Mouse (Mus musculus) midbrain, embryonic 16.5 days (tissue): ENCODE results near the gene Fgd6. TPM values are rescaled to one million over a fixed set of nuclear protein-coding genes. Genes with fewer than 3 reads are reported as not detected.

Experiments
- ATAC-seq: fragments of 200-750 bp; cut with Nextera tagmentation; 2 replicates; pipeline ENCODE4 v1.8.0; 2017; ENCODE audit warnings: moderate TSS enrichment
- H3K27ac ChIP-seq: fragments of 300-500 bp; sonication (generic); 2 replicates; pipeline ENCODE4 v1.5.1; 2014; ENCODE audit warnings: mild to moderate bottlenecking, low read length, mixed read lengths
- H3K27me3 ChIP-seq: fragments of 300-500 bp; sonication (generic); 2 replicates; pipeline ENCODE4 v1.6.1; 2014; ENCODE audit warnings: low read depth, low read length, mixed read lengths; ENCODE audit not compliant: control insufficient read depth, insufficient read depth
- H3K36me3 ChIP-seq: fragments of 300-500 bp; sonication (generic); 2 replicates; pipeline ENCODE4 v1.6.1; 2014; ENCODE audit warnings: mild to moderate bottlenecking, low read length, moderate library complexity, mixed read lengths; ENCODE audit not compliant: control insufficient read depth, insufficient read depth
- H3K4me1 ChIP-seq: fragments of 300-500 bp; sonication (generic); 2 replicates; pipeline ENCODE4 v1.6.1; 2014; ENCODE audit warnings: mild to moderate bottlenecking, low read length, mixed read lengths; ENCODE audit not compliant: control insufficient read depth, insufficient read depth
- H3K4me2 ChIP-seq: fragments of 300-500 bp; sonication (generic); 2 replicates; pipeline ENCODE4 v1.6.1; 2014; ENCODE audit warnings: mild to moderate bottlenecking, low read length, mixed read lengths
- H3K4me3 ChIP-seq: fragments of 300-500 bp; sonication (generic); 2 replicates; pipeline ENCODE4 v1.5.1; 2014; ENCODE audit warnings: low read depth, mild to moderate bottlenecking, low read length, moderate library complexity, mixed read lengths
- H3K9ac ChIP-seq: fragments of 300-500 bp; sonication (generic); 2 replicates; pipeline ENCODE4 v1.6.1; 2014; ENCODE audit warnings: low read depth, low read length, mixed read lengths
- H3K9me3 ChIP-seq: fragments of 300-500 bp; sonication (generic); replicated peaks from 2 replicates; pipeline ENCODE4 v1.6.1; 2014; ENCODE audit warnings: mild to moderate bottlenecking, low read length, mixed read lengths; ENCODE audit not compliant: control insufficient read depth, poor library complexity, severe bottlenecking
- WGBS: fragments of 180-500 bp; shearing (Covaris S2); extraction: QIAGEN DNeasy Blood & Tissue Kit; methylation state at CpG from one replicate; pipeline ENCODE4 v1.1.7; 2014; 5-methylcytosine and 5-hydroxymethylcytosine counted together
- polyA plus RNA-seq: library from polyadenylated mRNA; unstranded; fragments of >200 nt; fragmentation: Nextera tagmentation; extraction: Ambion mirVana; gene quantifications from 2 replicates; pipeline ENCODE4 v1.2.1, GENCODE M21; 2015

The Fgd6 gene
- polyA plus RNA-seq, 1 experiment from 2014 or later: 1.8 TPM

DNA sequence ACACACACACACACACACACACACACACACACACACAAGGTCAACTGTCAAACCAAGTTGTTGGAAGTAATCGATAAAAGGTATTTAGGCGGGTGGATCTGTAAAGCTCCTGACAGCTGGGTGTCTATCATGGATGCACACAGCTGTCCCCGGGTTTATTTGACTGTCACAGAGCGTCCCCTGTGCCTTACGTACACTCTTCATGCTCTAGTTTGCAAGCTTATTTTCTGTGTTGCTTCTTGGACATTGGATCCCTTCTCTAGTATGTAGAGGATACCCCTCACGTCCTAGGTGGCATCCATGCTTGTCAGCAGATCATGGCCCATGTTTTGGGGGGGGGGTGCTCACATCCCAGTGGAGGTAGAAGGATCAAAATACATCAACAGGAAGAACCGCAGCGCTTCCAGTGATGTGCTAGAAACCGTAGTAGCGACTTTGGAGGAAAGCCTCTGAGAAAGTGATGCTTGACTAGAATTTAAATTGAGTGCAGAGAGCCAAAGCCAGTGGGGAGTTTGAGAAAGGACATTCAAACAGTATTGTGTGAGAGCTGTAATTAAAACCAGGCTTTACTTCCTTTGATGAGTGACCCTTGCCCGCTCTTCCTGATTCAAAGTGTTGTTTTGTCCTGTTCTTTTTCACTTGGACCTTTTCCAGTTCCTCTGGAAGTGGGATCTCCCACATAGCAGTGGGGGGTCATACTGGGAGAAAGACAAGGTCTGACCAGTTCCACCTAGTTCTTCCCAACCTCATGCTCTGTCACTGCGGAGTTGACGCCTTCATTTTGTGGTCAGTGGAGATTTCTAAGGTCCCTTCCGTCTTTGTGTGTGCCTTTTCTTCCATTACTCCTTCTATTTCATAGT is 41.4 kb downstream of the Fgd6 start:
- H3K27me3 ChIP-seq: no peaks in the 10 kb centered on the region
- H3K4me2 ChIP-seq: no peak overlapping the region
- 57% methylated on average over 14 of the region's 14 CpGs for WGBS
- no peak overlapping the region for H3K4me3 ChIP-seq
- no peak for ATAC-seq
- no peaks in the 10 kb centered on the region for H3K4me1 ChIP-seq
- peak overlapping the region; percentile 8 for H3K27ac ChIP-seq
- no peaks in the 10 kb centered on the region for H3K9me3 ChIP-seq
- no peak overlapping the region for H3K9ac ChIP-seq
- no peaks in the 10 kb centered on the region for H3K36me3 ChIP-seq

GRCm38 (mm10) chr10:94080740-94081139 is 44.9 kb downstream of the Fgd6 start:
- no peak for ATAC-seq
- H3K9me3 ChIP-seq: no peaks in the 10 kb centered on the region
- H3K4me1 ChIP-seq: no peaks in the 10 kb centered on the region
- no peak overlapping the region for H3K4me2 ChIP-seq
- H3K36me3 ChIP-seq: no peaks in the 10 kb centered on the region
- H3K9ac ChIP-seq: no peak overlapping the region
- no peak overlapping the region for H3K4me3 ChIP-seq
- no peaks in the 10 kb centered on the region for H3K27me3 ChIP-seq
- no peak overlapping the region for H3K27ac ChIP-seq
- 76% methylated on average over 3 of the region's 3 CpGs for WGBS

DNA sequence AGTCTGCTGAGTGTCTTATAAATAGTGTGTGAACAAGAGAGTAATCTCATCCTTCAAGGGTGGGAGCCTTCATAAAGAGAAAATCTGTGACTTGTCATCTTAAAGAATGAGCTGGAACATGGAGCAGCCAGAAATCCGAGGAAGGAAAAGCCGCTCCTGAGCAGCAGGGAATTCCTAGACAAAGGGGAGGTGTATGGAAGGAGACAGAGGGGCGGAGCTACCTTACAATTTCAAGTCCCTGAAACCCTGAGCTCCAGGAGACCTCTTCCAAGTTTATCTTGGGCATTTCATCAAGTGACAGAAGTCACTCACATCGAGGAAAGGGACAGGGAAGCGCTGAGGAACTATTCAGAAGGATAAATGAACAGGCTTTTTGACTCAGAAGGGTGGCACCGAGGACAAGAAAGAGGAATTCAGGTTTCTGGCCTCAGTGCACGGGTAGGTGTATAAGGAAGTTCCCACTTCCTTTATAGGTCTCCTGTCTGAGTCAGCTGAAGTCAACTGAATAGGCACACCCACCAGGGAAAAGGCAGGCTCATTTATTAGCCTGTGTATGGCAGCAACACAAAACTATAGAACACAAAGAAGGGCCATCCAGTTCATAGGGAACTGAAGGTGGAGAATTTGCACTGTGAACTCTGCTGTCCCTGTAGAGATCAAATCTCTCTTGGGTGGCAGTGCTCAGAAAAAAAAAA is 46.4 kb downstream of the Fgd6 start:
- Histone ChIP-seq H3K4me2 (no peak overlapping the region), H3K4me3 (no peak overlapping the region), H3K27me3 (no peaks in the 10 kb centered on the region), H3K9me3 (no peaks in the 10 kb centered on the region), H3K9ac (no peak overlapping the region), H3K36me3 (no peaks in the 10 kb centered on the region), H3K27ac (no peak overlapping the region), H3K4me1 (no peaks in the 10 kb centered on the region)
- no peak for ATAC-seq
- 32% methylated on average over 7 of the region's 7 CpGs for WGBS

DNA sequence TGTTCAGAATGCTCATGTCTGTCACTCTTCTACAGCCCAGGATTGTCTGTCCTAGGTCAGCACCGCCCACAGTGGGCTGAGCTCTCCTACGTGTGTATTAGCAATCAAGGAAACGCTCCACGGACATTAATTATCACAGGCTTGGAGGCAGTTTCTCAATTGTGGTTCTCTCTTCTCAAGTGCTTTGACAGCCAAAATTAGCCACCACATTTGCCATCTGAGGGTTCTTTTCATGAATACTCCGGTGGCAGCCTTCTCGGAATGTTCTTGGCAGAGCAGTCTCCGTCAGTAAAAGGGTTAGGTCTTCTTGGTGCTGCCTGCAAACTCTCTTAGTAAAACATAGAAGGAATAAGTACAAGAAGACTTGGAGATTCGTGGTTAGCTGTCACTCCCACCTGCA is 50.5 kb downstream of the Fgd6 start:
- Histone ChIP-seq H3K4me3 (no peak overlapping the region), H3K4me1 (no peaks in the 10 kb centered on the region), H3K27ac (no peak overlapping the region), H3K36me3 (no peaks in the 10 kb centered on the region), H3K27me3 (no peaks in the 10 kb centered on the region), H3K9ac (no peak overlapping the region), H3K4me2 (no peak overlapping the region), H3K9me3 (no peaks in the 10 kb centered on the region; the same call in 1 of the 2 replicates)
- no peak for ATAC-seq
- 83% methylated on average over 8 of the region's 8 CpGs for WGBS

- Histone ChIP-seq H3K4me3 (no peak overlapping the region), H3K4me2 (no peak overlapping the region), H3K27ac (0 out of 2 replicates have a peak overlapping the region, but pooled peaks have one; percentile 10), H3K9ac (no peak overlapping the region), H3K4me1 (no peaks in the 10 kb centered on the region), H3K9me3 (peaks cover 5% of the 10 kb centered on the region; the same call in 1 of the 2 replicates), H3K36me3 (no peaks in the 10 kb centered on the region), H3K27me3 (no peaks in the 10 kb centered on the region)
- 0 out of 2 replicates have a peak, but pooled peaks have one; percentile 64 for ATAC-seq
- WGBS: 29% methylated on average over 10 of the region's 11 CpGs
These were observed 51.7 kb downstream of the Fgd6 start for GRCm38 (mm10) chr10:94087367-94088077.

GRCm38 (mm10) chr10:94090032-94090431 is 54.2 kb downstream of the Fgd6 start:
- no peaks in the 10 kb centered on the region for H3K27me3 ChIP-seq
- ATAC-seq: no peak
- no peaks in the 10 kb centered on the region for H3K36me3 ChIP-seq
- no peak overlapping the region for H3K27ac ChIP-seq
- H3K4me2 ChIP-seq: no peak overlapping the region
- no peak overlapping the region for H3K9ac ChIP-seq
- 97% methylated on average over 3 of the region's 3 CpGs for WGBS
- no peaks in the 10 kb centered on the region for H3K4me1 ChIP-seq
- H3K9me3 ChIP-seq: peaks cover 5% of the 10 kb centered on the region; the same call in 1 of the 2 replicates
- H3K4me3 ChIP-seq: no peak overlapping the region

- Histone ChIP-seq H3K4me1 (no peaks in the 10 kb centered on the region), H3K4me2 (no peak overlapping the region), H3K27ac (no peak overlapping the region), H3K4me3 (no peak overlapping the region), H3K27me3 (no peaks in the 10 kb centered on the region), H3K9ac (no peak overlapping the region), H3K9me3 (peaks cover 5% of the 10 kb centered on the region; the same call in 1 of the 2 replicates), H3K36me3 (no peaks in the 10 kb centered on the region)
- 35% methylated on average over 5 of the region's 5 CpGs for WGBS
- ATAC-seq: no peak
These were observed 57.7 kb downstream of the Fgd6 start for GRCm38 (mm10) chr10:94093534-94093933.

DNA sequence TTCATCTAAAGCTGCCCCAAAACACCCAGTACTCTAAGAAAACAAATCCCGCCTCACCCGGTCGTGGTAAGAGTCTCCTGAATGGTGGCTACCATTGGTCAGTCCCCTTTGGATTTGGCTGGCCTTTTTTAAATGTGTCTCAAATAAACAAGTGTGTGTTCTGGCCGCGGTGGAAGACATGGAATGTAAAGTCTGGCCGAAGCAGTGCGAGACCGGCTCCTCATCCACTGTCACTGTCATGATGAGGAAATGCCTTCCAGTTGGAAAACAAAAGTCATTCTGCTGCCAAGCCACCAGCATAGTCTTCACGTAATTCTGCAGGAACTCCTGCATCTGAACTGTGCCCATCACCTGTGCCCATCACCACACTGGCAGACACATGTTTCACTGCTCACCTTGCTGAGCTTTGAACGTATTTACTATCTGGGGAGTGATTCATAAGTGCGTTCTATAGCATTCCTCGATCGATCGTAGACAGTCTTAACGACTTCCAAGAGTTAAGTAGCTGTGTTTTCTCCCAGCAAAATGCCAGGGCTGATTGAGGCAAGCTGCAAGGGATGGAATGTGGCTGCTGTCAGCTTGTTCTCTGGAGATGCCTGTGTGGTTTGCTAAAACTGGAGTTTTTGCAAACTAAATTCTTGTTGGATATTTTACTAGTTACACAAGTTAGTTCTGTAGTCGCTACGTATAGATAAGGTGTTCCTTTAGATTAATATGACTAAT is 60.1 kb downstream of the Fgd6 start:
- no peaks in the 10 kb centered on the region for H3K36me3 ChIP-seq
- no peak overlapping the region for H3K27ac ChIP-seq
- no peak overlapping the region for H3K9ac ChIP-seq
- peaks cover 5% of the 10 kb centered on the region; the same call in 1 of the 2 replicates for H3K9me3 ChIP-seq
- no peaks in the 10 kb centered on the region for H3K27me3 ChIP-seq
- H3K4me2 ChIP-seq: no peak overlapping the region
- WGBS: 91% methylated on average over 17 of the region's 17 CpGs
- no peaks in the 10 kb centered on the region for H3K4me1 ChIP-seq
- no peak overlapping the region for H3K4me3 ChIP-seq
- ATAC-seq: no peak
